Mouse (Mus musculus): ENCODE measurements at regions not wholly inside any gene's neighbourhood (a gene's known extent, or its start where the extent isn't known, plus 50 kb on each side); places are given as distances from the start of the nearest gene placed in this dataset.
"Not testable (repeated sequence)": the region's sequence is repeated elsewhere in the genome, so short reads cannot be mapped to it uniquely, and the experiment has no call there.

GRCm38 (mm10) chr11:20390622-20391021 is 58.1 kb upstream of the Slc1a4 start:
- no peak for DNase-seq (ENCODE audit: low read depth, low spot score)

GRCm38 (mm10) chr11:20393302-20393701 is 60.8 kb upstream of the Slc1a4 start:
- peak; percentile 81 for DNase-seq (ENCODE audit: low read depth, low spot score)

GRCm38 (mm10) chr11:20393807-20394206 is 61.3 kb upstream of the Slc1a4 start:
- not testable (repeated sequence) for DNase-seq (ENCODE audit: low read depth, low spot score)

- no peak for DNase-seq (ENCODE audit: low read depth, low spot score)
Measured at GRCm38 (mm10) chr11:20395848-20396203, 63.3 kb upstream of the Slc1a4 start.

GRCm38 (mm10) chr11:20396204-20396848 is 63.8 kb upstream of the Slc1a4 start:
- peak; percentile 57 for DNase-seq (ENCODE audit: low read depth, low spot score)

- no peak for DNase-seq (ENCODE audit: low read depth, low spot score)
Measured at GRCm38 (mm10) chr11:20396884-20397283, 64.4 kb upstream of the Slc1a4 start.

- peak; percentile 96 for DNase-seq (ENCODE audit: low read depth, low spot score)
Measured at GRCm38 (mm10) chr11:20400302-20401234, 68.1 kb upstream of the Slc1a4 start.

- DNase-seq (ENCODE audit: low read depth, low spot score), result no peak
Measured at GRCm38 (mm10) chr11:20403456-20403855, 70.9 kb upstream of the Slc1a4 start.

GRCm38 (mm10) chr11:20404476-20404875 is 72.0 kb upstream of the Slc1a4 start:
- DNase-seq (ENCODE audit: low read depth, low spot score), result peak; percentile 87

- DNase-seq (ENCODE audit: low read depth, low spot score), result peak; percentile 42
Measured at GRCm38 (mm10) chr11:20418141-20418540, 85.6 kb upstream of the Slc1a4 start.

- DNase-seq (ENCODE audit: low read depth, low spot score), result no peak
Measured at GRCm38 (mm10) chr11:20420876-20421275, 88.4 kb upstream of the Slc1a4 start.

- DNase-seq (ENCODE audit: low read depth, low spot score), result no peak
Measured at GRCm38 (mm10) chr11:20436057-20436456, 103.5 kb upstream of the Slc1a4 start.

- DNase-seq (ENCODE audit: low read depth, low spot score), result no peak
Measured at GRCm38 (mm10) chr11:20442476-20442875, 100.6 kb upstream of the Sertad2 start.

GRCm38 (mm10) chr11:20445061-20445902 is 97.8 kb upstream of the Sertad2 start:
- DNase-seq (ENCODE audit: low read depth, low spot score), result no peak

GRCm38 (mm10) chr11:20445903-20446264 is 97.2 kb upstream of the Sertad2 start:
- DNase-seq (ENCODE audit: low read depth, low spot score), result peak; percentile 80

- DNase-seq (ENCODE audit: low read depth, low spot score), result no peak
Measured at GRCm38 (mm10) chr11:20452901-20453300, 90.2 kb upstream of the Sertad2 start.

- DNase-seq (ENCODE audit: low read depth, low spot score), result no peak
Measured at GRCm38 (mm10) chr11:20453786-20454185, 89.3 kb upstream of the Sertad2 start.

- peak; percentile 82 for DNase-seq (ENCODE audit: low read depth, low spot score)
Measured at GRCm38 (mm10) chr11:20455085-20455864, 87.8 kb upstream of the Sertad2 start.

- DNase-seq (ENCODE audit: low read depth, low spot score), result peak; percentile 65
Measured at GRCm38 (mm10) chr11:20455865-20456648, 87.0 kb upstream of the Sertad2 start.

- DNase-seq (ENCODE audit: low read depth, low spot score), result peak; percentile 91
Measured at GRCm38 (mm10) chr11:20459140-20459539, 83.9 kb upstream of the Sertad2 start.

Measured in R1 (cell line).